Mouse (Mus musculus) heart, adult 11 months (tissue): Measurements from ENCODE around the gene Mypop.

ENCODE experiments used
- DNase-seq: peaks from one replicate; pipeline ENCODE4 v3.0.0; 2022

Gene Mypop

GRCm38 (mm10) chr7:19022189-19022958 is 31.3 kb downstream of the Mypop start:
- DNase-seq = peak; percentile 90

GRCm38 (mm10) chr7:19023357-19023814 is 32.3 kb downstream of the Mypop start, which contains the start of gene Foxa3:
Gene Foxa3 (minus strand): TSS chr7:19023538.
- DNase-seq = peak; percentile 97

GRCm38 (mm10) chr7:19024096-19024506 is 33.1 kb downstream of the Mypop start, which contains the start of gene Sympk:
Gene Sympk (plus strand): TSS chr7:19024377.
- peak; percentile 99 for DNase-seq

GRCm38 (mm10) chr7:19024581-19025255 is 33.7 kb downstream of the Mypop start:
- DNase-seq = no peak

- DNase-seq = no peak
Measured at GRCm38 (mm10) chr7:19028067-19028466, 37.0 kb downstream of the Mypop start.

GRCm38 (mm10) chr7:19029084-19029653 is 38.1 kb downstream of the Mypop start:
- peak; percentile 93 for DNase-seq

- no peak for DNase-seq
Measured at GRCm38 (mm10) chr7:19031641-19032040, 40.6 kb downstream of the Mypop start.

GRCm38 (mm10) chr7:19044616-19045015 is 53.6 kb downstream of the Mypop start:
- no peak for DNase-seq

GRCm38 (mm10) chr7:19046286-19047069 is 55.4 kb downstream of the Mypop start:
- peak; percentile 94 for DNase-seq

GRCm38 (mm10) chr7:19048006-19048527 is 57.0 kb downstream of the Mypop start:
- peak; percentile 87 for DNase-seq

GRCm38 (mm10) chr7:19049252-19049651 is 58.2 kb downstream of the Mypop start:
- DNase-seq = peak; percentile 90

- DNase-seq = peak; percentile 90
Measured at GRCm38 (mm10) chr7:19050172-19050571, 59.1 kb downstream of the Mypop start.

- peak; percentile 93 for DNase-seq
Measured at GRCm38 (mm10) chr7:19051161-19051560, 60.1 kb downstream of the Mypop start.
